Mouse (Mus musculus): Measurements from ENCODE around the gene Plcxd2. TPM values are rescaled to one million over a fixed set of nuclear protein-coding genes. Genes with fewer than 3 reads are reported as not detected.

Gene Plcxd2
- 100 to 1,000 TPM in 1 of 2 experiments, 10 to 100 TPM in 1; 91.7 to 112 TPM for total RNA-seq (2021)
- long read RNA-seq, experiment 1, full-length matches to known transcripts, result 10 of 28 reads
- long read RNA-seq, experiment 1, partial matches to known transcripts, result 2 of 28 reads
- long read RNA-seq, experiment 1, other reads (novel, unspliced or antisense), result 16 of 28 reads
- long read RNA-seq, experiment 2, full-length matches to known transcripts, result 6 of 19 reads
- long read RNA-seq, experiment 2, partial matches to known transcripts, result 0 of 19 reads
- long read RNA-seq, experiment 2, other reads (novel, unspliced or antisense), result 13 of 19 reads

GRCm38 (mm10) chr16:46010153-46010905 is at the start of gene Plcxd2:
TSS of gene Plcxd2 (minus strand) at chr16:46010218.
- intact Hi-C loops (cut with DNase I), result no loop called here

GRCm38 (mm10) chr16:46046906-46047305 is 36.9 kb upstream of the Plcxd2 start:
- intact Hi-C loops (cut with DNase I), result no loop called here
- DNase-seq (ENCODE audit: low spot score in 2 of 2), result no peak

More at GRCm38 (mm10) chr16:46010153-46010905, at the start of gene Plcxd2:
- DNase-seq (ENCODE audit: low spot score in 2 of 2), result peak; percentile 95 to 96

- intact Hi-C loops (cut with DNase I), result no loop called here
Observed at GRCm38 (mm10) chr16:46036261-46036660, 26.2 kb upstream of the Plcxd2 start.

GRCm38 (mm10) chr16:46033896-46034295 is 23.9 kb upstream of the Plcxd2 start:
- intact Hi-C loops (cut with DNase I), result no loop called here
- no peak for DNase-seq (ENCODE audit: low spot score in 2 of 2)

More at GRCm38 (mm10) chr16:46036261-46036660, 26.2 kb upstream of the Plcxd2 start:
- DNase-seq (ENCODE audit: low spot score in 2 of 2), result peak in 1 of 2 experiments; percentile 20

GRCm38 (mm10) chr16:46022958-46023491 is 13.0 kb upstream of the Plcxd2 start:
- intact Hi-C loops (cut with DNase I), result loop anchor here (2.0 to 5.0 kb wide), 2 partner anchors 46 to 266 kb away; no protein-coding TSS in a partner anchor
- no peak for DNase-seq (ENCODE audit: low spot score in 2 of 2)

GRCm38 (mm10) chr16:46022189-46022928 is 12.3 kb upstream of the Plcxd2 start:
- intact Hi-C loops (cut with DNase I), result loop anchor here (2.0 to 5.0 kb wide), 2 partner anchors 45 to 266 kb away; no protein-coding TSS in a partner anchor
- peak; percentile 73 to 75 for DNase-seq (ENCODE audit: low spot score in 2 of 2)

GRCm38 (mm10) chr16:46021302-46021701 is 11.3 kb upstream of the Plcxd2 start:
- DNase-seq (ENCODE audit: low spot score in 2 of 2), result no peak
- intact Hi-C loops (cut with DNase I), result loop anchor here (5.0 kb wide), 1 partner anchor 44 kb away; no protein-coding TSS in a partner anchor

- DNase-seq (ENCODE audit: low spot score in 2 of 2), result no peak
- intact Hi-C loops (cut with DNase I), result loop anchor here (5.0 kb wide), 1 partner anchor 43 kb away; no protein-coding TSS in a partner anchor
Observed at GRCm38 (mm10) chr16:46020396-46020795, 10.4 kb upstream of the Plcxd2 start.

- intact Hi-C loops (cut with DNase I), result loop anchor here (5.0 kb wide), 1 partner anchor 42 kb away; no protein-coding TSS in a partner anchor
- DNase-seq (ENCODE audit: low spot score in 2 of 2), result no peak
Observed at GRCm38 (mm10) chr16:46019799-46020198, 9.8 kb upstream of the Plcxd2 start.

GRCm38 (mm10) chr16:46019359-46019758 is 9.3 kb upstream of the Plcxd2 start:
- no peak for DNase-seq (ENCODE audit: low spot score in 2 of 2)
- intact Hi-C loops (cut with DNase I), result no loop called here

- no peak for DNase-seq (ENCODE audit: low spot score in 2 of 2)
- intact Hi-C loops (cut with DNase I), result no loop called here
Observed at GRCm38 (mm10) chr16:46011696-46012095, 1.7 kb upstream of the Plcxd2 start.

GRCm38 (mm10) chr16:46010906-46011220 is 845 bp upstream of the Plcxd2 start:
- intact Hi-C loops (cut with DNase I), result no loop called here
- no peak for DNase-seq (ENCODE audit: low spot score in 2 of 2)

GRCm38 (mm10) chr16:46009717-46010116 is 301 bp downstream of the Plcxd2 start:
- intact Hi-C loops (cut with DNase I), result no loop called here
- DNase-seq (ENCODE audit: low spot score in 2 of 2), result no peak

GRCm38 (mm10) chr16:46008766-46009165 is 1.3 kb downstream of the Plcxd2 start:
- DNase-seq (ENCODE audit: low spot score in 2 of 2), result no peak
- intact Hi-C loops (cut with DNase I), result no loop called here

- peak in 1 of 2 experiments; percentile 28 for DNase-seq (ENCODE audit: low spot score in 2 of 2)
- intact Hi-C loops (cut with DNase I), result no loop called here
Observed at GRCm38 (mm10) chr16:46008036-46008605, 1.9 kb downstream of the Plcxd2 start.

GRCm38 (mm10) chr16:46006261-46006660 is 3.8 kb downstream of the Plcxd2 start:
- intact Hi-C loops (cut with DNase I), result no loop called here
- no peak for DNase-seq (ENCODE audit: low spot score in 2 of 2)

- peak; percentile 27 to 61 for DNase-seq (ENCODE audit: low spot score in 2 of 2)
- intact Hi-C loops (cut with DNase I), result no loop called here
Observed at GRCm38 (mm10) chr16:46001550-46002166, 8.4 kb downstream of the Plcxd2 start.

- DNase-seq (ENCODE audit: low spot score in 2 of 2), result no peak
- intact Hi-C loops (cut with DNase I), result no loop called here
Observed at GRCm38 (mm10) chr16:46000976-46001375, 9.0 kb downstream of the Plcxd2 start.
